Mouse (Mus musculus) stomach, postnatal 0 days (tissue): ENCODE measurements around the gene Abr.

Experiments
- CTCF ChIP-seq: IDR thresholded peaks from 2 replicates; pipeline ENCODE4 v1.5.1; 2016; ENCODE audit warnings: antibody characterized with exemption, low read depth, mild to moderate bottlenecking, moderate library complexity
- EP300 ChIP-seq: optimal IDR thresholded peaks from 2 replicates; pipeline ENCODE3; 2016; ENCODE audit warnings: antibody characterized with exemption

GRCm38 (mm10) chr11:76429046-76429445 is 193.1 kb downstream of the Abr start:
- peak; percentile 58 for TF ChIP-seq CTCF
- TF ChIP-seq EP300: no peak
